Mouse (Mus musculus): Measurements from ENCODE around the gene Sap30.
A peak's percentile ranks its signal among the peaks of the same experiment; 100 is the strongest.
"Not testable (repeated sequence)": the region's sequence is repeated elsewhere in the genome, so short reads cannot be mapped to it uniquely, and the experiment has no call there.

Sap30 gene

DNA sequence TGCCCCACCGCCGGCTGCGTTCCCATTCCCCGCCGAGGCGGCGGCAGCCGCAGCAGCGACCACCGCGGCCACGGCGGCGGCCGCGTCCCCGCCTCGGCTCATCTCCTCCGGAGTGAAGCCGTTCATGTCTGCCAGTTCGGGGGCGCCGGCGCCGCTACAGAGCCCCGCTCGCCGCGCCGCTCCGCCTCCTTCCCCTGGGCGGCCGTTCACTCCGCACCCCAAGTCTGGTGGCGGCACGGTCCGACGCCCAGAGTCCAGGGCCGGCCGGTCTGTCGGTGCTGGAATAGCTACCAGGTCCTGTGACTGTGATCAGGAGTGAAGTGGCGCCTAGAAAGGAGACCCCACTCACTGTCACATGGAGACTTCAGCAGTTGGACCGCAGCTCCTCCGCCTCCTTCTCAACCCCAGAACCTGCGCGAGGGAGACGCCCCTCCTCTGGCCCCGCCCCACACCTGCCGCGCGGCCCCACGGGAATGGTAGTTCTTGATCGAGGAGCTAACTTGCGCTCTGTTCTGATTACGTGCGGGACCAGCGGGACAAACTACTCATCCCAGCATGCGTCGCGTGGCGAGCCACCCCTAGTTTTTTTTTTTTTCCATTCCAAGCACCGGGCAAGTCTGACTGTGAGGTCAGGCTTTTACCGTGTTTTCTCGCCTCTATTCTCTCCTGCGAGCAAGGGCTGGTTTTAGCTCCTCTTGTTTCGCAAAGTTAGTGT is at the start of gene Sap30:
Gene Sap30 (minus strand): TSS at position 420 of the 715 bp plus-strand sequence.
- peak; percentile 99 for DNase-seq (ENCODE audit: low spot score)

- no peak for DNase-seq (ENCODE audit: low spot score)
These were observed 48.5 kb upstream of the Sap30 start for GRCm38 (mm10) chr8:57536167-57536566.

- no peak for DNase-seq (ENCODE audit: low spot score)
These were observed 46.8 kb upstream of the Sap30 start for GRCm38 (mm10) chr8:57534495-57534894.

DNA sequence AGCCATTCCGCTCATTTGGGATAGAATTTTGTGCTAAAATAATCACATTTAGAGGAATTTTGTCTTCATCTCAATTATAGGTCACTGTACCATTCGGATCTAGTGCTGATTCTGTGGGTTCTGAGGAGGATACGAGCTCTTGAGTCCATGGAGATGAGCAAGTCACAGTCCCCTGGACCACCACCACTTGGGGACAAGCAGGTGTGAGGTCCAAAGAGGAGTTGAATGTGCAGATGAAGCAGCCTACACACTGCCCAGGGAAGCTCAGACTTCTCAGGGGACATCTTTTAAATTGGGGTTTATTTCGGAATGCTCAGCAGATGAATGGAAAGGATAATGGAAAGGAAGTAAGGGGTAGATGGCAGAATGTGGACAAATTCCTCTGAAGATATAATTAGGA is 45.4 kb upstream of the Sap30 start:
- no peak for DNase-seq (ENCODE audit: low spot score)

- DNase-seq (ENCODE audit: low spot score) = no peak
These were observed 44.6 kb upstream of the Sap30 start for GRCm38 (mm10) chr8:57532223-57532622.

DNA sequence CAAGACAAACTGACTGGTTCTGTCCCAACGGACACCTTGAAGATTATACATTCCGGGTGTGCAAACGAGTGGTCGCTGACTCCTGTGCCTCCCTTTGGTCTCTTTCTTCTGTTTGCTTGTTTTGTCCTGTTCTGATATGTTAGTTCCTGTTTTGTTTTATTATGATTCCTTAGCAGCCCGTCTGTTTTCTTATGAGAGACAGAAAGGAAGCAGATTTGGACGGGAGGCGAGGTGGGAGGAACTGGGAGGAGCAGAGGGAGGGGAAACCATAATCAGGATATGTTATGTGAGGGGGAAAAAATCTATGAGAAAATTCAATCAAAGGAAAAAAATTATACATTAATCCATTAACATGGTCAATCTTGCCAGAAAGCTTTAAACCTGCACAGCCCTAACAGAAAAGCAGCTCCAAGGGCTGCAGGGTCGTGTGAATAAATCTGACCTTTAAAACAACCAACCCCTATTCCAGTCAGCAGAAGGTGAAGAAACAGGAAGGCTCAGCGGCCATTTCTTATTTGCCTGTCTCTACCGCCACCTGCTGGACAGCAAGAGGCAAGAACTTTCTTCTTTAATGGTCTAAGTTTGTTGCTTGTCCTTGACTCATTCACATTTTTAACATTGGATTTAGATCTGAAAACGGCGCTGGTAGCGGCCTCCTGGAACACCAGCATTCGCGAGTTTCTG is 43.1 kb upstream of the Sap30 start:
- DNase-seq (ENCODE audit: low spot score) = peak; percentile 88

GRCm38 (mm10) chr8:57530238-57530637 is 42.6 kb upstream of the Sap30 start:
- no peak for DNase-seq (ENCODE audit: low spot score)

DNA sequence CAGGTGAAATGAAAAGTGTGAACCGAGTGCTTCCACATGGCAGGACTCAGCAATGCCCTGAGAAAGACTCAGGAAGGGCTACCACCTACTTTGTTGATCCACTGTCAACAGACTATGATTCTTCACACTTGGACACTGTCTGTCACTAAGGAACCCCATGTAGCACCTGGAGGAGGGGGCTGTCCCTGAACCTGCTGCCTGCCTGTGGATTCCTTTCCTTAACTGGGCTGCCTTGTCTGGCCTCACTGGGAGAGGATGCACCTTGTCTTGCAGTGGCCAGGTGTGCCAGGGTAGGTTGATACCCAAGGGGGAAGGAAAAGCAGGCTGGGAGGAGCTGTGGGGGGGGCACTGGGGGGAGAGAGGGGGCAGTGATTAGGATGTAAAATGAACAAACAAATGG is 40.4 kb upstream of the Sap30 start:
- no peak for DNase-seq (ENCODE audit: low spot score)

DNA sequence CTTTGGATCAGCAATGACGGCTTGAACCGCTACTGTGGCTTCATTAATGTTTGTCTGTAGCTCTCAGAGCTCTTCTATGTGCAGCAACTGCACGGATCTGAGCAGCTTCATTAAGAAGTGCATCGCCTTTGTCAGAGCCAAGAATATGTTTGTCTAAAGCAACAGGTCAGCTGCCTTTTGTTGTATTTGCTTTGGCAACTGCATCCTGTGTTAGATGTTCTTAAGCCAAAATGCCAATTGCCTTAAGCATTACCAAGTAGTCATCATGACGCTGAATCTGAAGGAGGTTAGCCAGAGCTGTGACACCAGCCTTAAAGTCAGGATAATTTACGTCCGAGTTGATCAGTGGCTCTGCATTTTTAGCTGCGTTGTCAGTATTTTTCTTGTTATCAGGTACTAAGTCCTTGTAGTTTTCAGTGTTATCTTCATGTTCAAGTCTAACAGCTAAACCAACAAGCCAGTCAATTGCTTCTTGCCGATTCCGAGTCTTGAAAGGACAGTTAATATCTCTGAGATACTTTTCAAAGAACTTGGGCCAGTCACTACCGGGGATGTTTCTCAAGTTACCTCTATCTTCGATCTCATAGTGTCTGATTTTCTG is 32.6 kb upstream of the Sap30 start:
- no peak for DNase-seq (ENCODE audit: low spot score)

GRCm38 (mm10) chr8:57517723-57518122 is 30.1 kb upstream of the Sap30 start:
- DNase-seq (ENCODE audit: low spot score) = no peak

DNA sequence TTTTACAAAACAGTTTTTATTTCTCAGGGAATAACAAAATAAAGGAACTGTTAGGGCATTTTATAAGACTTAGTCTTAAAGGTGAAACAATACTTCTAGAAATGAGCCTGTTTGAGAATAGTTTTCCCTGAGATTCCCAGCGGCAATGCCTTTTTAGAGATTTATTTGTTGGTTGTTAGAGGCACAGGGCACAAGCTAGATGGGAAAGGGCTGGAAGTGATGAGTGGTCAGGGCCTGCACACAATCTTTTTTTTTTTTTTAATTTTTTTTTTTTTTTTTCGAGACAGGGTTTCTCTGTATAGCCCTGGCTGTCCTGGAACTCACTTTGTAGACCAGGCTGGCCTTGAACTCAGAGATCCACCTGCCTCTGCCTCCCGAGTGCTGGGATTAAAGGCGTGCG is 29.0 kb upstream of the Sap30 start:
- DNase-seq (ENCODE audit: low spot score) = not testable (repeated sequence)

DNA sequence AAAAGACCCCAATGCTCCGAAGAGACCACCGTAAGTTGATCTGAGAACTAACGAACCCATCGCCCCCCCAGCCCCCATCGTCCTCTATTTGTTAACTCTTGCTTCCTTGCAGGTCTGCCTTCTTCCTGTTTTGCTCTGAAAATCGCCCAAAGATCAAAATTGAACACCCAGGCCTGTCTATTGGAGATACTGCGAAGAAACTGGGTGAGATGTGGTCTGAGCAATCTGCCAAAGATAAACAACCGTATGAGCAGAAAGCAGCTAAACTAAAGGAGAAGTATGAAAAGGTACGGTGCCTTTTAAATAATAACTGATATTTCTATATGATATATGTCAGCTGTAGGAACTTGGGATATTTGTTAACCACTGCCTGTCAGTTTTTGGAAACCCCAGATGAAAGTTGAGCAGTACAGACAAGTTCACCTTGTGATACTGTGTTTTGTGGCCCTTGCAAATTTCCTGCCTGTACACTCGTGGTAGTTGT is 25.6 kb upstream of the Sap30 start:
- DNase-seq (ENCODE audit: low spot score) = not testable (repeated sequence)

GRCm38 (mm10) chr8:57512141-57513056 is 24.7 kb upstream of the Sap30 start:
- DNase-seq (ENCODE audit: low spot score) = peak; percentile 65

DNA sequence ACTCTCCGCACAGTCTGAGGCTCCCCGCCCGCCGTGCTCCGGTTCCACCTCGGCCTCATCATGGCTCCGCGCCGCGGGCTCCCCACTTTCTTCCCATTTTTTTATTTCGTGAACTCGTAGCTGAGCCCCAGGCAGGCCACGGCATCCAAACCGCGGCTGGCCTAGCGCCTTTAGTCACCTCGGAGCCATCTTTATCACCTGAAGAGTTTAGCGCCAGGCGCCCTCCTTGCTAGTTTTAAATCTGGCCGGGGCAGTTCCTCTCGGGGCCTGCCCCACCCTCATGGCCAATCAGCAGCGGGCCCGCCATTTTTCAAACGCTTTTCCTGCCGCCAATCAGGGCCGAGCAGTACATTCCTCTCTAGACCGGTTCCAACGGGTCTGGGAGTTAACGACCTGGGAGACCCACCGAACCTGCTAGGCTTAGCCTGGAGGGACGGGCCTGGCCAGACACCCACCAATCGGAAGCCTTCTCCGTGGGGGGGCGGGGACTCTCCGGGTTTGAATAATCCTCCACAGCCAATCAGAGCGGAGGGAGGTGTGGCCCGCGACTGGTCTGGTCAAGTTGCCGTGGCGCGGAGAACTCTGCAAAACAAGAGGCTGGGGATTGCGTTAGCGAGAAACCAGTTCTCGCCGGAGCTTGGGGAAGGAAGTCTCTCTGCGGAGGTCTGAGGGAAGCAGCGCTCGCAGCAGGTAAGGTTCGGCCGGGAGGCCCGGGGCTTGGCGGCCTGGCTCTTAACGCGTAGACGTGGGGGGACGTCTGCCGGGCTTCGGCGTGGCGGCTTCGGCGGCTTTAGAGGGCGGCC is 23.9 kb upstream of the Sap30 start, which contains the start of gene Hmgb2:
Gene Hmgb2 (plus strand): TSS at position 592 of the 803 bp plus-strand sequence.
- DNase-seq (ENCODE audit: low spot score) = peak; percentile 100

DNA sequence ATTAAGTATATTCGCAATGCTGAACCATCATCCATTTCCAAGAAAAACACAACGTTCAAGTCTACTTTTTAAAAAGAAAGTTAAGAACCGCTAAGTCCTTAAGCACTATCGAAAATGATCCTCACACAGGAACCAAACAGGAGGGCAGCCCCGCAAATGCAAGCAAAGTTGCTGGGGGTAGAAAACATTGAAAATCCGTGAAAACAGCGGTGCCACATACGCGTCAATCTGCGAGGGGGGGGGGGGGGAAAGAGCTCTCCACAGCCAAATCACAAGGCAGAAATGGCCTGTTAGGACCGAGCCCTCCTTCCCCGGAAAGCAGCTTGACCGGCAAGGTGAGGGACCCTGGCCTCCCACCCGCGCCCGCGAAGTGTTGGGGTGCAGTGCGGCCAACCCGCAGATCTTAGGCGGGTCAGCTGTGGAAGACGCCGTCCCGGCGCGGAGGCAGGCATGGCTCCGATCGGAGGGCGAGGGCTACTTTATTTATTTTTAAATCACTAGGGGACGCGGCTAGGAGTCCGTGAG is 23.2 kb upstream of the Sap30 start:
- peak; percentile 29 for DNase-seq (ENCODE audit: low spot score)

GRCm38 (mm10) chr8:57508657-57509056 is 21.0 kb upstream of the Sap30 start:
- DNase-seq (ENCODE audit: low spot score) = no peak

DNA sequence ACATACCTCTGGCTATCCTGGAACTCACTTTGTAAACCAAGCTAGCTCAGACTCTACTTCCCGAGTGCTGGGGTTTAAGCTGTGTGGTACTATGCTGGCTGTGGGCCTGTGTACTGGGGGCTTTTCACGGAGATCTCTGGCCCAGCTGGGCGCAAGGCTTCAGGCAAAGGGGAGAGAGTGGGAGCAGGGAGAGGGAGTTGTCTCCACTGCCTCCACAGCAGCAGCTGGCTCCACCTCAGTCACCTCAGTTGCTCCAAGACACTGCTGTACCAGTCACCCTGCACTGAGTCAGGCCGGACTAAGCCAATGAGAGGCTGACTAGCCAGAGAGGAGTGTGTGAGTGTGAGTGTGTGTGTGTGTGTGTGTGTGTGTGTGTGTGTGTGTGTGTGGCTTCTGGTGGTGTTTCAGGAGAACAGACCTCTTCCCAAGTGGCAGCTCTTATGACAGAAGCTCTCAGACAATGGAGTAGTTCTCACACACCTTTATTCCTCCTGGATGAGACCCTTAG is 19.9 kb upstream of the Sap30 start:
- DNase-seq (ENCODE audit: low spot score) = no peak

- not testable (repeated sequence) for DNase-seq (ENCODE audit: low spot score)
These were observed 17.8 kb upstream of the Sap30 start for GRCm38 (mm10) chr8:57505500-57505899.

- peak; percentile 65 for DNase-seq (ENCODE audit: low spot score)
These were observed 16.0 kb upstream of the Sap30 start for GRCm38 (mm10) chr8:57503641-57504040.

DNA sequence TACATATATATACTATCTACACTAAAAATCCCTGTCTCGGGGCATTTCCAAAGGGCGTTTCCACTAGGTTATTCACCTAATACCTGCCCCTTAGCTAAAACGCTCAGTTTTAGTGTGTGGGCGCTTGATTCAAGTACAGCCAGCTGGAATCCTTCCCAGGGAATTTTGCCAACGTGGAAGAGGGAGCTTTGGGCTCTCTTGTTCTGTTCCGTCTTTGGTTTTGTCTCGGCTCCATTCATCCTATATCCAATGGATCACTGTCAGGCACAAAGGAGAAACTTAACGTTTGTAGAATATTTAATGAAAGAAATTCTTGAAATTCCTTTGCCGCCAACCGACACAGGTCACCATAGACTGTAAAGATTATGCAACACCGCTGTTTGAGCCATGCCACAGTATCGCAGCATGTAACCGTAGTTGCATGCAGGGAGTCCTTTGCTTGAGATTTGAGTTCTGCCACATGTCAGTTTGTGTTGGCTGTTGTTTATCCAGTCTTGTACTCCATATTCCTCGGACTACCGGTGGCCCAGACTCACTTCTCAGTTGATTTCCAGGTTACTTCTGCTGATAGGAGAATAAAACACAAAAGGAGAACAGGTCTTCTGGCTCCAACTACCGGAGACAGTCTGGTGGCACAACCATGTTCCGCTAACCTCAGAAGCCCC is 11.3 kb upstream of the Sap30 start:
- no peak for DNase-seq (ENCODE audit: low spot score)
